Mouse (Mus musculus) myocyte (in vitro differentiated cells): ENCODE measurements around the gene Pomt2.

ENCODE experiments used
- MAX ChIP-seq: IDR thresholded peaks from one replicate; pipeline ENCODE4 v1.6.1; 2011; ENCODE audit warnings: low read depth, mild to moderate bottlenecking, control low read depth
- POLR2A ChIP-seq: IDR thresholded peaks from one replicate; pipeline ENCODE4 v1.6.1; 2011; ENCODE audit warnings: low read depth, mild to moderate bottlenecking, control low read depth, moderate library complexity; ENCODE audit not compliant: insufficient read length
- USF1 ChIP-seq: IDR thresholded peaks from one replicate; pipeline ENCODE4 v1.6.1; 2011; ENCODE audit warnings: low read depth, mild to moderate bottlenecking, control low read depth, moderate library complexity

GRCm38 (mm10) chr12:87149471-87149870, 1.7 kb upstream of the Pomt2 start:
- TF ChIP-seq POLR2A (no peak), USF1 (no peak), MAX (no peak)
